Mouse (Mus musculus) right cerebral cortex, postnatal 10 days (tissue): Measurements from ENCODE around the gene Gm9945.

Source experiments
- DNase-seq, 2 experiments: peaks; one replicate each; pipeline ENCODE4 v3.0.0; 2021; ENCODE audit warnings: low spot score in 2 of 2

Gene Gm9945

DNA sequence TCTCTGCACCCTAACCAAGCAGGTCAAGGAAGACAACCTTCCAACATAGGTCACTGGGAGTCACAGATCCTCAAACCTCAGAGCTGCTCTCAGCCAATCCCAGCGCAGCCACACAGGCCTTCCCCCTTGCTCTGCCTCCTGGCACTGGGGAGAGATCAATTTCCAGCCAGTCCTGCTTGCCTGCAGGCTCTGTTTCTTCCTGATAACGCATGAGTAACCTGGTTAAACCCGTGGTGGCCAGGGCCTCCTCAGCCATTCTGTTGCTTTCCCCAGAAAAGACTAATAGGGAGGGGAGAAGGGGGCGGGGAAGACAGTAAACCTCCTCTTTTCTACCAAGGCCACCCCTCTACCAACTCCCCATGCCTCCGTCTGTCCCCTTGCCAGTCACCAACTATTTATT lies 18.2 kb upstream of the Gm9945 start:
- no peak for DNase-seq

DNA sequence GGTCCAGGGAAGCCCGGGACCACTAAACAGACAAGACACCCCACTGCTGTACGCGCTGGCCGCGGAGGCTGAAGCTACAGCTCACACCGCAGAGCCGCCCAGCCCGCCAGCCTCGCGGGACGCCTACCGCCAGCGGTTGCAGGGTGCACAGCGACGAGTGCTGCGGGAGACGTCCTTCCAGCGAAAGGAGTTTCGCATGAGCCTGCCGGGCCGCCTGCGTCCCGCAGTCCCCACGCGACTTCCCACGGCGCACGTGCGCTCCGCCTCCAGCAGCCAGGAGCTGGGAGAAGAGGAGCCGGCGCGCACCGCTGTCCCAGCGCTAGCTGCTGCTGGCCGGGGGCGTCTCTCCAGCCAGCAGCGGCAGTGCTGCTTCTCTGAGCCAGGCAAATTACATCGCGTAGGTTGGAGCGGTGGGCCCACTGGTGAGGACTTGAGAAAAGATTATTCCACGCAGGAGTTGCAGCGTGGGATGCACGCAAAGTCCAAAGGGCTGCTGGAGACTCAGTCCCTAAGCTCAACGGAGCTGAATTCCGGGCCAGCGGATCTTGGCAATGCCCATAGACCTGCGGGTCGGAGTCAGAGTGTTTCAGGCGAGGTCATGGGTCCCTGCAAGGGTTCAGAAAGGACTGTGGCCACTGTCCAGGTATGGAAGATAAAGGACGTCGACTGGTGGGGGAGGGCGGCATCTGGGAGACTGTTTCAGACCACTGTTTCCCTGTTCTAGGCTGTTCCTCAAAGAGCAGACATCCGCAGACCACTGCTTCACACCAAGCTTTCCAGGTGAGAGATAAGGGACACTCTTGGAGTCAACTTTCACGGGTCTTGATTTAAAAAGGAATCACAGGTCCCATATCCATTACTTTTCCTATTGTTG lies 16.2 kb upstream of the Gm9945 start:
- DNase-seq: peak; percentile 53 to 61

DNA sequence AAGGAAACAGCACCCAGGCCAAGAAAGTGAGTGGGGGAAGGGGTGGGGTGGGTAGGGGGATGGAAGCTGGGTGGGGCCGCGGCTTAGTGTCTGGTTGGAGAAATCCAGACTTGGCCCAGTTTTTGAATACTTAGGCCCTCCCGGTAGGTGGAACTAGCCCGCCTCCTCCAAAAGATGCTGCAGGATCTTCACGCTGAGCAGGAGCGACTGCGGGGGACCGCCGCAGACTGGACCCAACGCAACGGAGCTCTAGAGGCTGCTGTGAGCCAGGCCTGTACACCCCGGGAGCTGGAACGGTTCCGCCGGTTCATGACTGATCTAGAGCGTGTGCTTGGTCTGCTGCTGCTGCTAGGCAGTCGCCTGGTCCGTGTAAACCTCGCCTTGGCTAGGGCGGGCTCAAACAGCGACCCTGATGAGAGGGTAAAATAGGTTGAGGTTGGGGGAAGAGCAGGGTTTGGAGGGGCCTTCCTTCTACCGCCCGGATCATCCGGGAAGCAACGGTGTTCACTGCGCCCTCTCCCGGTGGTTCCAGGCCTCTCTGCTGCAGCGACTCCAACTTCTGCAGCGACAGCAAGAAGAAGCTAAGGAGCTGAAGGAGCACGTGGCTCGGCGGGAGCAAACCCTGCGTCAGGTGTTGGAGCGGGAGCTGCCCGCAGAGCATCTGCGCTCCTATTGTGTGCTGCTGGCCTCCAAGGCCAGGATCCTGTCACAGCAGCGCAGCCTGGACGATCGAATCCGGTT lies 13.6 kb upstream of the Gm9945 start:
- peak; percentile 90 to 92 for DNase-seq

DNA sequence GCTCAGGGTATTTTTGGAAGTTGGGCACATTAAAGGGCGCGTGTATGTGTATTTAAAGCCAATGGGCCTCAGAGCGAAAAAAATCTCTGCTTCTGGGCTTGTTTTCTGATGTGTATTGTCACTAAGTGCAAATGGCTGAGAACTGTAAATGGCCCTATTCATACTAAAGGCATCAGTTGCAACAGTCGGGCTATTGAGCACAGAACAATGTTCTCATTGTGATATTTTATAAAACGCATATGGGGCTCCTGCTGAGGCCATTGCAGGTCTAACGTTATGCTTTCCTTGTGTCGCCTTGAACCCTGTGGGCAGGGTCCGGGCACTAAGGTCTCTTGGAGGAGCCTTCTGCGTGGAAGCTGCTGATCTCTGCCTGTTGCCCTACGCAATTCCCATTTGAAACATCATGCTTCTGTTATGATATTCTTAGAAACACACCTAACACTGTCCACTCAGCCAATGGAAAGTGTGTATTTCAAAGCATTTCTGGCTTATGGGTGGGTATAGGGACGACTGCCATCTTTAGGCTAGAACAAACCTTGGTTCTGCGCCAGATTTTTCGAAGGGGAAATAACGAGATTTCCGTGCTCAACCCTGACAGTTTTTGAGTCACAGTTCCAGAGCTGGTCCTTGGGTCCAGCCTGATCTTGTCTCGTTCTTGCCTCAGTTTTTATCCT lies 10.5 kb upstream of the Gm9945 start:
- DNase-seq: no peak

DNA sequence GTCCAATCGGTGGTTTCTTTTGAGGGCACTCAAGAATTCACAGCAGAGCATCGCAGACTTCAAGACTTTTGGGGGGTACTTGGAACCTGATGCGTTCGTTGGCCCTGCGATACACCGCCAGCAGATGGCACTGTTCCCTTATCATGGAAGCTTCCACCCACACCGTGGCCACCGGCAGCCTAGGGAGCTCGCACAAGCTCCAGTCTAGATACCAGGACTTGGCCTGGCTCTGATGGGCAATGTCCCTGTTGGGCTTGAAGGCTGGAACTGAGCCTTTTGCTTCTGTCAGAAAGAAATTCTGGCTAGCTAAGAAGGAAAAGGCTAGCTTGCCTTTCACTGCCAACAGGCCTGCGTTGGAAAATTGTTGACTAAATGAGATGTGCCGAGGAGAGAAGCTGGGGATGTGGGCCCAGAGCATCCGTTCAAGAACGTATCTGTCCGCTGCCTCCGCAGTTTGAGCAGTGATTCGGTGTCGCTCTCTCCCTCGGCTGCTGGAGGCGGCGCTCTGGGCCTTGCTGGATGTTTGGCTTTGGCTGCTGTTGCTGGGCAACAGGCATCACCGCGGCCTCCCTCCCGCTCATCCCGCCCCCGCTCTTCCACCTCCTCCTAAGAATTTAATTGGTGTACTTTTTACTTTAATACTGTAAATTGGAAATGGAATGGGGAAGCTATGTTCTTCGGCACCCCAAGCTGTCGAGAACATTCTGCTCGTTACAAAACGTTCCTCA lies 9.8 kb upstream of the Gm9945 start, which contains the start of gene Gm9837:
TSS of gene Gm9837 (minus strand) at position 512 of the 728 bp plus-strand sequence.
- peak; percentile 94 to 96 for DNase-seq

DNA sequence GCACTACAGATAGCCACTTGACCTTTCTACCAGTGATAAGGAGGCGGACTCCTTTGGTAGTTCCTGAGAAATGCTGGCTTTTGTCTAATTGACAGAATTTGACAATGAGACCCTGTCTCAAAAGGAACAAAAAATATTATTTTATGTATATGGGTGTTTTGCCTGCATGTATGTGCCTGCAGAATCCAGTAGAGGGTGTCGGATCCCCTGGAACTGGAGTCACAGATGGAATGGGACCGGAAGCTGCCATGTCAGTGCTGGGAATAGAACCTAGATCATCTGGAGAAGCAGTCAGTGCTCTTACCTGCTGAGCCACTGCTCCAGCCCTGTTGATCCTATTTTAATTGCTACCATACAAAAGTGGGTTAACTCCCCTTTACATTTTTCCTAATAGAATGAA lies 7.3 kb upstream of the Gm9945 start:
- DNase-seq: no peak

DNA sequence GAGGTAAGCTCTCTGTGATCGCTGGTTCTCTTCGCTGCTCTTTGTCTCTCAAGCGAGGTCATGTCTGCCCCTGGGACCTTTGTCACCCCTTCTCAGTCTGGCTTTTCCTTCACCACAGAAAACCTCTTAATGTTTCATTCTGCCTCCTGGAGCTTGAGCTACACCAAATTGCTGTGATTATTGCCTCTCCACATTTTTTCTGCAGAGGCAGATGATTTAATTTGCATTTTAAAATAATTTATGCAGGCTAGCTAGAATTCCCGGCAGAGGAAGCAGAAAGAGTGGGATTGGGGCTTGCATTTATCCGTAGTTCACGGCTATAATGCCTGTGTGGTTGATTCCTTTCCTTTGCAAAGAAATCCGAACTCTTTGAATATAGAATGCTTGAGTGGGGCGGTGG lies 4.3 kb upstream of the Gm9945 start:
- no peak for DNase-seq

DNA sequence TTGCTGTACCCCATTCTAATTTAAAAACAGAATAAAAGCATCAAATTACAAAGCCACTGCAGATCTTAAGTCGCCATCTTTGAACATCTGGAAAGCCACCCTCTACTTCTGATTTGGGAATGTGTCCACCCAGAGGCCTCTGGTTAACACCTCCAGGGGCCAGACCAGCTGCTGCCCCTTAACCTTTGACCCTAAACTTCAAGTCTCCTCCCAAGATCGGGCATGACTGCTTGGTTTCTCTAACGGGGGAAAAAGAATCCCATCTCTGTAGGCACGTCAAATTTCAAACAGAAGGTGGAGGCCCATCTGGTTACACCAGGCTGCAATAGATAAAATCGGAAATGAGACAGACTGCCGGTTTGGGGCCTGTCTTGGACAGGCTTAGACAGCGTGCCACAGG lies 2.1 kb upstream of the Gm9945 start:
- DNase-seq: no peak

DNA sequence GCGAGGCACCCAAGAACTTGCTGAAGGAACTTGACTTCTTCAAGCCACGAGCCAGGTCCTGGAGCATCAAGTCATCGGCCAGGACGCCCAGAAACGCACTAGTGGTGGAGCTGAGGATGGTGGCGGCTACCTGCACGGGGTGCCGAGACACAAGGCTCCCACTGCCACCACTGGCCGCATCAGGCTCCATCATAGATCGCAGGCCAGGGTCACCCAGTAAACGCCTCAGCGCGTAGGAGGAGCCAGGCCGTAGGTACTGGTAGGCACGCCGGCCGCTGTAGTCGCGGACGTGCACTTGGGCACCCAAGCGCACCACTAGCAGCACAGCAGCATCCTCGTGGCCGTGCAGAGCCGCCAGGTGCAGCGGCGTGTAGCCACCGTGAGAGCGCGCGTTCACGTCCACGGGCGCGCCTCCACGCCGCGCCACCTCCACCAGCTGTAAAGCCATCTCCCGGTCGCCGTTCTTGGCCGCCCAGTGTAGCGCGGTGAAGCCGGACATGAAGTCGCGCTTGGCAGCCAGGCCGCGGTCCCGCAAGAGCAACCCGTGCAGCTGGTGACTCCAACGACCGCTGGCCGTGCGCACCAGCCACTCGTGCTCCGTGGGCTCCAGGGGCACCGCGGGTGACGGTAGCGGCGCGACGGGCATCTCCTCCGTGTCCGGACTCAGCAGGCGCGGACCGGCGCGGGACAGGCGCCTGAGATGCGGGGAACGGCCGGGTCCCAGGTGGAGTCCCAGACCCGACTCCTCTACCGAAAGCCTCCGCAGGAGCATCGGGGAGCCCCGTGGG lies 1.4 kb upstream of the Gm9945 start:
- DNase-seq: peak in 1 of 2 experiments; percentile 52

DNA sequence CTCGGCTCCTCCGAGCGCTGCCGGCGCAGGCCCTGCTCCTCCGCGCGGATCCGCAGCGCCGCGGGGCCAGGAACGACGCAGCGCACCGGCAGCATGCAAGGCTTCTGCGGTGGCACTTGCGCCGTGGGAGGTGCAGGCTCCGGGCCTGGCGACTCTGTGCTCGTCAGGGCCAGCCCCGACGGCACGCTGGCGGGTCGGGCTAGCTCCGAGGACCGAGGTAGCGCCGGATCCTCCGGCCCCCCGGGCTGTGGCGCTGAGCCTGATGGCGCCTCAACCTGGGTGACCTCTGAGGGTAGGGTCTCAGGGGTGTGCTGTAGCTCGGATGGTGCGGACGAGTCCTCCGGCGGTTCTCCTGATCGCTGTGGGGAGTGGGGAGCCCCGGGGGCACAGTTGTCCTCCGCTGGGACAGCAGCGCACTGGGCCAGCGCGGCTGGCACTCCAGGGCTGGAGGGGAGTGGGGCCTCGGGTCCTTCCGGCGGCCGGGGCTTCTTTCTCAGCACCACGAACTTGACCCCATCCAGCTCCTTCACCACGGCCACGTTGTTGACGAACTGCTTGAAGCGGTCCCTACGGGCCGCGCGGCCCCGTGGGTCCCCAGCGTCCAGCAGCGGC lies 689 bp upstream of the Gm9945 start:
- DNase-seq: peak in 1 of 2 experiments; percentile 62

DNA sequence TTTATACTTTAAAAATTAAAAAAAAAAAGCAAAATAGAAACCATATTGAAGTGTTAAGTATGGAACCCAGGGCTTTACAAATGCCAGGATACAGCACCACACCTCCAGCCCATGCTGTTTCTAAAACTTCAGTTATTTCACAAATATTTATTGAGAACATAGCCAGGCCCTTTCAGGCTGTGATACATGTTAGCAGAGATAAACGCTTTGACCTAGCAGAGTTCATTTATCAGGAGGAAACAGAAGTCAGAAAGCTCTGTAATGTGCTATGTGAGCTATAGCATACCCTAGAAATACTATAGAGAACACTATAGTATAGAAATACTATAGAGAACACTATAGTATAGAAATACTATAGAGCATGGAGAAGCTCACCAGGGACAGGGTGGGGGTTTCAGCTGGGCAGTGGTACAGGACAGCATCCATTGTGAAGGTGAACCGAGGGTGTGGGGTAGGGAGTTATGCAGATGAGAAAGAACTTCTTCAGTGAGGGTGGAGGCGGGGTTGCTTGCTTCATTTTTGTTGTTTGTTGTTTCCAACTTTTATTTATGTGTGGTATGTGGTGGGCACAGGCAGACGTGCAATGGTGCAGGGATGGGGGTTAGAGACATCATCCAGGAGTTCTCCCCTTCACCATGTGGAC lies 1.2 kb downstream of the Gm9945 start:
- DNase-seq: no peak

DNA sequence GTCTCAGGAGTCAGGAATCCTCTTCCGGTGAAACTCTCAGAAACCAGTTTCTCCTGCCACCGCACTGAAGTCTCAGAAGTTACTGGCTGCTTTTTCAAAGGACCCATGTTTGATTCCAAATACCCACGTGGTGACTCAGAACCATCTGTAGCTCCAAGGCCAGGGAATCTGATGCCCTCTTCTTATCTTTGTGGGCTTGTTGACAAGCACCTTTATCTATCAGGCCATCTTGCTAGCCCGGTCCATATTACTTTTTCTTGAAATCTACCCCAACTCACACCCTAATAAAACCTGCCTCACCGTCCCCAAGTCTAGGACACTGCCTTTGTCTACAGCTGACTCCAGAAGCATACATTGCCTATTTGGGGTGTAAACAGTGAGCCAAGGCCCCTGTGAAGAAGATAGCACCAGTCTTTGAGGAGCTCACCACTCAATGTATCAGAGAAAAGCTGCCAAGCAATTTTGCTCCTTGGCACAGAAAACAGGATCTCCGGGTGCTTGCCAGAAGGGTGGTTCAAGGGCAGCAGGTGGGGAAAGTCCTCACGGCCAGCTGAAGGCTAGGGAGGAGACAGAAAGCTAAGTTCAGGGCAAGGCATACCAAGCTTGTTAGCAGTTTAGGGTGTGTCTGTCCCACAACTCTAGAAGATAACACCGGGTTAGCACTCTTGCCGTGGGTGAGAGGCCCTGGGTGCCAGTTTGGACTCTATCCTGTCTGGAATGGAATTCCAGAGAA lies 3.4 kb downstream of the Gm9945 start:
- DNase-seq: no peak

DNA sequence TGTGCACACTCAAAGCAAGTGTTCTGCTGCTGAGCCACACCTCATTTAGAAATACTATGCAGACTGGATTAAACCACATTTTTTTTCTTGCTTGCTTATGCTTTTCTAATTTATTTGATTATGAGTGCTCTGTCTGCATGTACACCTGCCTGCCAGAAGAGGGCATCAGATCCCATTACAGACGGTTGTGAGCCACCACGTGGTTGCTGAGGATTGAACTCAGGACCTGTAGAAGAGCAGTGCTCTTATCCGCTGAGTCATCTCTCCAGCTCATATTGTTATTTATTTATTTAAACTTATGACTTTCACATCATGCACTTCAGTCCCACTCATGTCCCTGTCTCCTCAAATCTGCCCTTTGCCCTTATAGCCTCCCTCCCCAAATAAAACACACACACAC lies 5.8 kb downstream of the Gm9945 start:
- DNase-seq: no peak

DNA sequence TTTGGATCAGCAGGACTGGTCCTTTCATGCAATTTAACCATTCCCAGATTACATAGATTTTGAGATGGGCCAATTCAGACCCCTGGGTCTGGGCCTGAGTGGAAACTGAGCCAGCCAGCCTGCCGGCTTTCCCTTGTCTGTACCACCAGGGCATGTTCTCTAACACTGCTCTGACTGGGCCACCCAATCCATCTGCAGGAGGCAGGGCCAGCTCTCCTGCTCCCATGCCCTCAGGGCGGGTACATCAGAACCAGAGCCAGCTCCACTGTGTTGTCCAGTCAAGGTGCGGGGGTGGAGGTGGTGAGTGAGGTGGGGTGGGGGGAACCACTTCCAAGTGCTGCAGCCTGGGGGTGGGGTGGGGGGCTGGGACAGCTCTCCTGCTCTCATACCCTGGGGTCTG lies 6.4 kb downstream of the Gm9945 start:
- no peak for DNase-seq

DNA sequence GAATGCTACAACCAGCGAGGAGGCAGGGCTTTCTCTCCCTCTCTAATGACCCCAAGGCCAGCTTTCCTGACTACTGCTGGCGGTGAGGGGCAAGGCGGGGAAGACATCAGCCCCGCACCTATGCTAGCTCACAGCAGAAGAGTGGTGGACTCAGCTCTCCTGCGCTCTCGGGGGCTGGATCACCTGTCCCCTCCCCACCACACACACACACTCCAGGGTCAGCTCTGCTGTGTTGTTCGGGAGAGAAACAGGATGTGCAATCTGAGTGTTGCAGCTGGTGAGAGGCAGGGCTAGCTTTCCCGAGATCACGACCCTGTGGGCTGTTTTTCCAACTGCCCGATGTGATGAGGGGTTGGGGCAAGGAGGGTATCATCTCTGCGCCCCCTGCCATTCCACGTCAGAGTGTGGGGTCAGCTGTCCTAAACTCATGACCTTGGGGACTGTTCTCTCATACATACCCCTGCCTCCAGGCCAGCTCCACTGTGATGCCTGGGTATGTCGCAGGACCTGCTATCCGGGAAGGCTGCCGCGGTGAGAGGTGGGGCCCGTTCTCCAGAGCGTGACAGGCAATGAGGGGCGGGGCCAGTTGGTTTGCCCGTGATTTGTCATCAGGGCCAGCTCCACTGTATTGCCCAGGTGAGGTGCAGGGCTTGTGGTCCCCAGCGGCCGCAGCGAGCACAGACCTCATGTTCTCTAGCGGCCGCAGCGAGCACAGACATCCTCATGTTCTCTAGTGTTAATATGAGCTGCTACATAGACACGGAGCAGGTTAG lies 7.0 kb downstream of the Gm9945 start:
- no peak for DNase-seq

DNA sequence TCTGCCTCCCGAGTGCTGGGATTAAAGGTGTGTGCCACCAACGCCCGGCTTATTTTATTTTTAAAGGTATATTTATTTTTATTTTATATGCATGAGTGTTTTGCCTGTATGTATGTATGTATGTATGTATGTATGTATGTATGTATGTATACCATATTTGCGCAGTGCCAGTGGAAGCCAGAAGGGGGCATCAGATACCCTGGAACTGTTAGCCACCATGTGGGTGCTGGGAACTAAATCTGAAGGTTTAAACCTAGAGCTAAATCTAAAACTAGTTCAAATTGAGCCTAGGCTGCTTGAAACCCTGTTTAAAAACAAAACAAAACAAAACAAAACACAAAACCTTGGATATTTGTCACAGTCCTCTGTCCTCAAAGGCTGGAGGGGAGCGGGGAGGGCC lies 9.0 kb downstream of the Gm9945 start:
- no peak for DNase-seq

DNA sequence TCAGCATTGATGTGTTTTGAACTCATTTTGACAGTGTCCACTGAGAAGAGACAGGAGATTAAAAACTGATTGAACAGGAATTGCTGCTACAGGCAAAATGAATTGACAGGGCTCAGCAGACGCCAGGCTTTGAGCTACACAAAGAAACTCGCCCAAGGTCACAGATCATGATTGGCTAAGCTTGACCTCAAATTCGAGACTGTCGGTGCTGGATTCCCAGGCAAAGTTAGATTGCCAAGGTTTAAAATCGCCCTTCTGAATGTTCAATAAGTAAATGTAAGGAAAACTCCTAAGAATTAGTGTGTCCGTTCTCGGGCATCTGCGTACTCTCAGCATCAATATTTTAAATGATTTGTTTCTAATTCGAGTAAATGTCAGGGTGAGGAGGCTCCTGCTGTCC lies 9.5 kb downstream of the Gm9945 start:
- no peak for DNase-seq

DNA sequence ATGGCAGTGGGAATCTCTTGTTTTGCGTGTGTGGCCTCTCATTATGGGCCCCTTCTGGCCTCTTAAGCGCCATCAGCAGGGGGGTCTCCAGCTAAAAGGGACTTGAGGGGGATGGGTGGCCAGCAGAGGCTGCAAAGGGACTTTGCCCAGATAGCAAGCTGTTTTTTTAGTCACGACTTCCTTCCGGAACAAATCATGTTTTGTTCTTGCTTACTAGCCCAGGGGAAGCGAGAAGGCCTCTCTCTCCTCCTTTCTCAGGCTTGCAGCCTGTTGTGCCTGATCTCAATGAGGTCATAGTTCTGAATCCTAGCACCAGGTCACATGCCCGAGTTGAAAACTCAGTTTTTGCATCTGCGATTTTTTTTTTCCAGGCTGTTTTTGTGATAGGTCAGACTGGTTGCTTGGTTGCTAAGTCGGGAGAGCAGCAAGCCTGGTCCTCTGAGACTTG lies 12.0 kb downstream of the Gm9945 start:
- no peak for DNase-seq
